Mouse (Mus musculus): ENCODE measurements around the gene Stat4. TPM values are rescaled to one million over a fixed set of nuclear protein-coding genes. Genes with fewer than 3 reads are reported as not detected.

Stat4 gene
- polyA plus RNA-seq, 1 experiment from 2014 or later, result 3.7 TPM

- no peak for ATAC-seq (ENCODE audit: insufficient read depth, low FRiP score)
- Histone ChIP-seq H3K9ac (ENCODE audit: low read length) (no peak overlapping the region), H3K27ac (ENCODE audit: low read length) (no peak overlapping the region), H3K4me2 (ENCODE audit: low read depth, low read length) (no peak overlapping the region), H3K36me3 (ENCODE audit: control insufficient read depth, insufficient read depth, low read length) (no peaks in the 10 kb centered on the region), H3K4me1 (ENCODE audit: control insufficient read depth, insufficient read depth, low read length) (peaks cover 5% of the 10 kb centered on the region), H3K27me3 (ENCODE audit: control insufficient read depth, insufficient read depth, low read length) (no peaks in the 10 kb centered on the region), H3K9me3 (replicated peaks; ENCODE audit: control insufficient read depth, low read length) (no peaks in the 10 kb centered on the region), H3K4me3 (replicated peaks; ENCODE audit: low read length) (no peak overlapping the region)
- 80% methylated on average over 8 of the region's 8 CpGs for WGBS
Measured at GRCm38 (mm10) chr1:51991983-51992609, 5.1 kb downstream of the Stat4 start.

DNA sequence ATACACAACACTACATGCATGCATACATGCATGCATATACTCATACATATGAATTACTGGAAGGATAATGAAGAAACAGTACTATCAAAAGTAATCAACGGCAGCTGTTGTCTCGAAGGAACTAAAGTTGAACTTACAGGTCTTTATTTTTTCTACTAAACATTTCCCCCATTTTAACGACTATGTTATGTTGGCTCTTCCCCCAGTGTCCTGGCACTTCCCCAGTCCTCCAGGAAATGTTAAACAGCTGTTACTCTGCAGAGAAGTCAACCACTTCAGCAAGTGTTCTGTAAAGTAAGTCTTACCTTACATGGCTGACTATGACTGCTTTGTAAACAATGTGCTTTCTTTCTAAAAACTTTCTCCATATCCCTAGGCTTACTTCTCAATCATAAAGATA lies 9.1 kb downstream of the Stat4 start:
- Histone ChIP-seq H3K27ac (ENCODE audit: low read length) (peak overlapping the region; percentile 84; the same call in 1 of the 2 replicates), H3K27me3 (ENCODE audit: control insufficient read depth, insufficient read depth, low read length) (no peaks in the 10 kb centered on the region), H3K4me2 (ENCODE audit: low read depth, low read length) (no peak overlapping the region), H3K9ac (ENCODE audit: low read length) (no peak overlapping the region), H3K9me3 (replicated peaks; ENCODE audit: control insufficient read depth, low read length) (no peaks in the 10 kb centered on the region), H3K4me3 (replicated peaks; ENCODE audit: low read length) (no peak overlapping the region), H3K36me3 (ENCODE audit: control insufficient read depth, insufficient read depth, low read length) (no peaks in the 10 kb centered on the region), H3K4me1 (ENCODE audit: control insufficient read depth, insufficient read depth, low read length) (peaks cover 8% of the 10 kb centered on the region)
- peak; percentile 41; the same call in 1 of the 2 replicates for ATAC-seq (ENCODE audit: insufficient read depth, low FRiP score)
- 28% methylated on average over 3 of the region's 3 CpGs for WGBS

DNA sequence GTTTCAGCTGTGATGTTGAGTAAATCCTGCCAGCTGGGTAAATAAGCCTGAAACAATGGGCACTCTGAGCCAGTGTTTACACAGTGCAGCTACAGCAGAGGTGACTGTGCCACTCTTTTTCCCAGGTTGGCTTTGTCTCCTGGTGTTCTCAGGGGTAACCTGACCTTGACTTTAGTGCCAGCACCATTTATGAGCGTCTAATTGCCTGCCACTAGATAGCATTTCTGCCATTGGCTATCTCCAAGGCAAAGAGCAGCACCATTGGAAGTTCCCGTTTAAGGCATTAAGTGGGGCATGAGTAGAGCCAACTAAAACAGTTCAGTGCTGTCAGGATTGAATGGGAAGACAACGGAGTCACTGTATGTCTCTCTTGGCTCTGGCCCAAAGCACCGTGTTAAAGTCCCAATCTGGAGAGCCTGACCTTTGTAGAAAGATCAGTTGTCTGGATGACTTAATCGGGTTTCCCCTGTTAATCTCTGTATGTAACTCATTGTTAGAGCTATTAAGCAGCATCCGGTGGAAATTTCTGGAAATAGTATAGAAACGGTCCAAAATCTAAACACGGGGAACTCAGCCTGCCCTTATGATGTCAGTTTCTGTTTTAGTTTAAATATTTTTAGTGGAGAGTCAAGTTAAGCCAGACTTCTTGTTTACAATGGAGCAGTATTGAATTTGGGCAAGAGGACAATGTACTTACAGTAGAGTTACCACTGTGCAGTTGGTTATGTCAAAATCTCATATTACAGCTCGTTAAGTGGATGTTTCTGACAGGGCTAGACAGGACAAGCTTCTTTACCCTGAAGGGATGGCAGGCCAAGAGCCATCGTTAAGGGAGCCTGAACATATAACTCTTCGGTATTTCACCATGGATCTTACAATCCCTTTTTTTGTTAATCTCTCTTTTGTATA lies 10.1 kb downstream of the Stat4 start:
- ATAC-seq (ENCODE audit: insufficient read depth, low FRiP score), result peak; percentile 91
- no peaks in the 10 kb centered on the region for H3K36me3 ChIP-seq (ENCODE audit: control insufficient read depth, insufficient read depth, low read length)
- peak overlapping the region; percentile 84 for H3K27ac ChIP-seq (ENCODE audit: low read length)
- no peak overlapping the region for H3K4me3 ChIP-seq (replicated peaks; ENCODE audit: low read length)
- WGBS, result 19% methylated on average over 11 of the region's 11 CpGs
- peak overlapping the region; percentile 20 for H3K4me2 ChIP-seq (ENCODE audit: low read depth, low read length)
- H3K4me1 ChIP-seq (ENCODE audit: control insufficient read depth, insufficient read depth, low read length), result peaks cover 8% of the 10 kb centered on the region
- H3K9ac ChIP-seq (ENCODE audit: low read length), result no peak overlapping the region
- no peaks in the 10 kb centered on the region for H3K27me3 ChIP-seq (ENCODE audit: control insufficient read depth, insufficient read depth, low read length)
- H3K9me3 ChIP-seq (replicated peaks; ENCODE audit: control insufficient read depth, low read length), result no peaks in the 10 kb centered on the region

- 51% methylated on average over 5 of the region's 5 CpGs for WGBS
- H3K4me1 ChIP-seq (ENCODE audit: control insufficient read depth, insufficient read depth, low read length), result peaks cover 8% of the 10 kb centered on the region
- no peak overlapping the region for H3K9ac ChIP-seq (ENCODE audit: low read length)
- H3K4me2 ChIP-seq (ENCODE audit: low read depth, low read length), result no peak overlapping the region
- H3K36me3 ChIP-seq (ENCODE audit: control insufficient read depth, insufficient read depth, low read length), result no peaks in the 10 kb centered on the region
- no peak for ATAC-seq (ENCODE audit: insufficient read depth, low FRiP score)
- no peaks in the 10 kb centered on the region for H3K9me3 ChIP-seq (replicated peaks; ENCODE audit: control insufficient read depth, low read length)
- H3K4me3 ChIP-seq (replicated peaks; ENCODE audit: low read length), result no peak overlapping the region
- no peak overlapping the region for H3K27ac ChIP-seq (ENCODE audit: low read length)
- H3K27me3 ChIP-seq (ENCODE audit: control insufficient read depth, insufficient read depth, low read length), result no peaks in the 10 kb centered on the region
Measured at GRCm38 (mm10) chr1:51998542-51998941, 11.6 kb downstream of the Stat4 start.

- ATAC-seq (ENCODE audit: insufficient read depth, low FRiP score), result no peak
Measured at GRCm38 (mm10) chr1:52004096-52004495, 17.1 kb downstream of the Stat4 start.

DNA sequence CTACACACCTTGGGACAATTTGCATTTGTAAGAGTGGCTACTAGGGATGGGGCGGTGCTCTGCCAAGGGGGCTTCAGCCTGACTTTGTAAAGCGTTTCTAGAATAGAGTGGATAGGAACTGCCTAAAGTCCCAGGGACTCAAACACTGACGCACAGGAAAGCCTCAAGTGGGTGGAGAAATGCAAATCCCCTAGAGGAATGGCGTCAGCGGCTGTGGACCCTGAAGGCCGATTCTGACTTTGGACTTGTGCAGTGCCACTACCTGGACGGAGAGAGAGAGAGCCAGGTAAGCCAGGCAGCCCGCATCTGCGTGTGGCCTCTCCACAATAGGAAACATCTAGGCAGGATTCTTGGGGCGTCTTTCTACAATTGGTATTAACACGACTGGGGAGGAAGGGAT lies 21.5 kb downstream of the Stat4 start:
- Histone ChIP-seq H3K4me2 (ENCODE audit: low read depth, low read length) (peak overlapping the region; percentile 76), H3K36me3 (ENCODE audit: control insufficient read depth, insufficient read depth, low read length) (no peaks in the 10 kb centered on the region), H3K4me3 (replicated peaks; ENCODE audit: low read length) (peak overlapping the region; percentile 44), H3K27me3 (ENCODE audit: control insufficient read depth, insufficient read depth, low read length) (no peaks in the 10 kb centered on the region), H3K9me3 (replicated peaks; ENCODE audit: control insufficient read depth, low read length) (no peaks in the 10 kb centered on the region), H3K4me1 (ENCODE audit: control insufficient read depth, insufficient read depth, low read length) (0 out of 2 replicates have a peak, but pooled peaks cover 3% of the 10 kb centered on the region), H3K9ac (ENCODE audit: low read length) (peak overlapping the region; percentile 67), H3K27ac (ENCODE audit: low read length) (no peak overlapping the region)
- ATAC-seq (ENCODE audit: insufficient read depth, low FRiP score), result no peak
- WGBS, result 6% methylated on average over 11 of the region's 11 CpGs

More at GRCm38 (mm10) chr1:52004096-52004495, 17.1 kb downstream of the Stat4 start:
- Histone ChIP-seq H3K4me3 (replicated peaks; ENCODE audit: low read length) (no peak overlapping the region), H3K36me3 (ENCODE audit: control insufficient read depth, insufficient read depth, low read length) (no peaks in the 10 kb centered on the region), H3K4me1 (ENCODE audit: control insufficient read depth, insufficient read depth, low read length) (0 out of 2 replicates have a peak, but pooled peaks cover 3% of the 10 kb centered on the region), H3K27me3 (ENCODE audit: control insufficient read depth, insufficient read depth, low read length) (no peaks in the 10 kb centered on the region), H3K27ac (ENCODE audit: low read length) (no peak overlapping the region), H3K9ac (ENCODE audit: low read length) (no peak overlapping the region), H3K9me3 (replicated peaks; ENCODE audit: control insufficient read depth, low read length) (no peaks in the 10 kb centered on the region), H3K4me2 (ENCODE audit: low read depth, low read length) (no peak overlapping the region)
- 19% methylated on average over 8 of the region's 8 CpGs for WGBS

DNA sequence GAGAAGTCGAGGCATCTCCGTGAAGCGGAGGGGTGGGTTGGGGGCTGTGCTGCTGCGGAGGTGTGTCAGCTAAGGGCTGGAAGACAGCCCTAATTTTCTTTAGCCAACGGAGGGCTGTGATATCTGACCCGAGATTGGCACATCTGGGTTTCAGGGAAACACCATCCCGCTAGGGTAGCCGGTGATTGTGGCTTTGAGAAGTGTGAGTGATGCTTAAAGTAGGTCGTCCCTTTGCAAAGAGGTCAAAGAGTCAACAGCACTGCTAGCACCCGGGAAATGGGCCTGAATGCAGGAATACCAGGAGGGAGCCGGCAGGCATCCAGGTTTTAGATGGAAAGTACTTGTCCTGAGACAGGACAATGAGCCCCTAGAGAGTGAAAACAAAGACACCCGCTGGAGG lies 22.0 kb downstream of the Stat4 start:
- Histone ChIP-seq H3K4me2 (ENCODE audit: low read depth, low read length) (peak overlapping the region; percentile 76), H3K36me3 (ENCODE audit: control insufficient read depth, insufficient read depth, low read length) (no peaks in the 10 kb centered on the region), H3K27ac (ENCODE audit: low read length) (no peak overlapping the region), H3K4me1 (ENCODE audit: control insufficient read depth, insufficient read depth, low read length) (0 out of 2 replicates have a peak, but pooled peaks cover 3% of the 10 kb centered on the region), H3K9me3 (replicated peaks; ENCODE audit: control insufficient read depth, low read length) (no peaks in the 10 kb centered on the region), H3K4me3 (replicated peaks; ENCODE audit: low read length) (peak overlapping the region; percentile 44), H3K9ac (ENCODE audit: low read length) (peak overlapping the region; percentile 67), H3K27me3 (ENCODE audit: control insufficient read depth, insufficient read depth, low read length) (no peaks in the 10 kb centered on the region)
- no peak for ATAC-seq (ENCODE audit: insufficient read depth, low FRiP score)
- 7% methylated on average over 12 of the region's 12 CpGs for WGBS

DNA sequence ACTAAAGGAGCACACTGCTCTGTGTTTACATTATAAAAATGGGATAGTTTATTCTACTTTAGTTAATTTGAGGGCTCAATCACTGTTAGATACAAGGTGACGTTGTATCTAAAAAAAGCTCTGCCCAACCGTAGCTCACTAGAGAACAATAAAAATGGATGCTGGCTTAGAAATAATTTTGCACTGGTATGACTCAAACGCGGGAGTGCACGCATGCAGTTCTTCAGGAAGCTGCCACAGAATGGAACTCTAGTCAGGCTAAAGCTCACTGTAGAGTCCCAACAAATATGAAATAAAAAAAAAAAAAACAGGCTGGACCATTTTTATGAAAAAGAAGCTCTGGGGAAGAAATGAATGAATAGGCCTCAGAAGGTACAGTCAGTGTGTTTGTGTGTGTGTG lies 23.8 kb downstream of the Stat4 start:
- ATAC-seq (ENCODE audit: insufficient read depth, low FRiP score), result no peak
- Histone ChIP-seq H3K27ac (ENCODE audit: low read length) (no peak overlapping the region), H3K27me3 (ENCODE audit: control insufficient read depth, insufficient read depth, low read length) (no peaks in the 10 kb centered on the region), H3K4me2 (ENCODE audit: low read depth, low read length) (no peak overlapping the region), H3K9ac (ENCODE audit: low read length) (no peak overlapping the region), H3K9me3 (replicated peaks; ENCODE audit: control insufficient read depth, low read length) (no peaks in the 10 kb centered on the region), H3K4me1 (ENCODE audit: control insufficient read depth, insufficient read depth, low read length) (0 out of 2 replicates have a peak, but pooled peaks cover 3% of the 10 kb centered on the region), H3K36me3 (ENCODE audit: control insufficient read depth, insufficient read depth, low read length) (no peaks in the 10 kb centered on the region), H3K4me3 (replicated peaks; ENCODE audit: low read length) (no peak overlapping the region)
- 66% methylated on average over 5 of the region's 5 CpGs for WGBS

DNA sequence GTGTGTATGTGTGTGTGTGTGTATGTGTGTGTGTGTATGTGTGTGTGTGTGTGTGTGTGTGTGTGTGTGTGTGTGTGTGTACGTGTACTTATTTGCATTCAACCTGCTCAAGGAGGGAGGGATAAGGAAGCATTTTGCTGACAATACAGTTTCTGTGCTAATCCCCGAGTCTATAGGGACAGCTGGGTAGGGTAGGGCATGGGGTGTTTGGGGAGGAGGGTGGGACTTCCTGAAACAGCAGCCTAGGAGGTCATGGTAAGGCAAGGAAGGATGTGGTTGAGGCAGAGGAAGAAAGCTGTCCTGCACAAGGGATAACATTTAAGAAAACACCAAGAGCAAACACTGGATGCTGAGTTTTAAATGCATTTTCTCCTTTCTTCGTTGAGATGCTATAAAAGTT lies 24.3 kb downstream of the Stat4 start:
- Histone ChIP-seq H3K36me3 (ENCODE audit: control insufficient read depth, insufficient read depth, low read length) (no peaks in the 10 kb centered on the region), H3K4me3 (replicated peaks; ENCODE audit: low read length) (no peak overlapping the region), H3K4me2 (ENCODE audit: low read depth, low read length) (no peak overlapping the region), H3K27me3 (ENCODE audit: control insufficient read depth, insufficient read depth, low read length) (no peaks in the 10 kb centered on the region), H3K9me3 (replicated peaks; ENCODE audit: control insufficient read depth, low read length) (no peaks in the 10 kb centered on the region), H3K27ac (ENCODE audit: low read length) (no peak overlapping the region), H3K9ac (ENCODE audit: low read length) (no peak overlapping the region), H3K4me1 (ENCODE audit: control insufficient read depth, insufficient read depth, low read length) (0 out of 2 replicates have a peak, but pooled peaks cover 3% of the 10 kb centered on the region)
- WGBS, result 60% methylated on average over 3 of the region's 3 CpGs
- no peak for ATAC-seq (ENCODE audit: insufficient read depth, low FRiP score)
